Mouse (Mus musculus) midbrain, embryonic 16.5 days (tissue): ENCODE results near the gene Nmral1. TPM values are rescaled to one million over a fixed set of nuclear protein-coding genes. Genes with fewer than 3 reads are reported as not detected.

Experiments used
- ATAC-seq: fragments of 200-750 bp; cut with Nextera tagmentation; 2 replicates; pipeline ENCODE4 v1.8.0; 2017; ENCODE audit warnings: moderate TSS enrichment
- H3K27ac ChIP-seq: fragments of 300-500 bp; sonication (generic); 2 replicates; pipeline ENCODE4 v1.5.1; 2014; ENCODE audit warnings: mild to moderate bottlenecking, low read length, mixed read lengths
- H3K27me3 ChIP-seq: fragments of 300-500 bp; sonication (generic); 2 replicates; pipeline ENCODE4 v1.6.1; 2014; ENCODE audit warnings: low read depth, low read length, mixed read lengths; ENCODE audit not compliant: control insufficient read depth, insufficient read depth
- H3K36me3 ChIP-seq: fragments of 300-500 bp; sonication (generic); 2 replicates; pipeline ENCODE4 v1.6.1; 2014; ENCODE audit warnings: mild to moderate bottlenecking, low read length, moderate library complexity, mixed read lengths; ENCODE audit not compliant: control insufficient read depth, insufficient read depth
- H3K4me1 ChIP-seq: fragments of 300-500 bp; sonication (generic); 2 replicates; pipeline ENCODE4 v1.6.1; 2014; ENCODE audit warnings: mild to moderate bottlenecking, low read length, mixed read lengths; ENCODE audit not compliant: control insufficient read depth, insufficient read depth
- H3K4me2 ChIP-seq: fragments of 300-500 bp; sonication (generic); 2 replicates; pipeline ENCODE4 v1.6.1; 2014; ENCODE audit warnings: mild to moderate bottlenecking, low read length, mixed read lengths
- H3K4me3 ChIP-seq: fragments of 300-500 bp; sonication (generic); 2 replicates; pipeline ENCODE4 v1.5.1; 2014; ENCODE audit warnings: low read depth, mild to moderate bottlenecking, low read length, moderate library complexity, mixed read lengths
- H3K9ac ChIP-seq: fragments of 300-500 bp; sonication (generic); 2 replicates; pipeline ENCODE4 v1.6.1; 2014; ENCODE audit warnings: low read depth, low read length, mixed read lengths
- H3K9me3 ChIP-seq: fragments of 300-500 bp; sonication (generic); replicated peaks from 2 replicates; pipeline ENCODE4 v1.6.1; 2014; ENCODE audit warnings: mild to moderate bottlenecking, low read length, mixed read lengths; ENCODE audit not compliant: control insufficient read depth, poor library complexity, severe bottlenecking
- WGBS: fragments of 180-500 bp; shearing (Covaris S2); extraction: QIAGEN DNeasy Blood & Tissue Kit; methylation state at CpG from one replicate; pipeline ENCODE4 v1.1.7; 2014; 5-methylcytosine and 5-hydroxymethylcytosine counted together
- polyA plus RNA-seq: library from polyadenylated mRNA; unstranded; fragments of >200 nt; fragmentation: Nextera tagmentation; extraction: Ambion mirVana; gene quantifications from 2 replicates; pipeline ENCODE4 v1.2.1, GENCODE M21; 2015

Gene Nmral1
- polyA plus RNA-seq, 1 experiment from 2014 or later = 65.9 TPM

DNA sequence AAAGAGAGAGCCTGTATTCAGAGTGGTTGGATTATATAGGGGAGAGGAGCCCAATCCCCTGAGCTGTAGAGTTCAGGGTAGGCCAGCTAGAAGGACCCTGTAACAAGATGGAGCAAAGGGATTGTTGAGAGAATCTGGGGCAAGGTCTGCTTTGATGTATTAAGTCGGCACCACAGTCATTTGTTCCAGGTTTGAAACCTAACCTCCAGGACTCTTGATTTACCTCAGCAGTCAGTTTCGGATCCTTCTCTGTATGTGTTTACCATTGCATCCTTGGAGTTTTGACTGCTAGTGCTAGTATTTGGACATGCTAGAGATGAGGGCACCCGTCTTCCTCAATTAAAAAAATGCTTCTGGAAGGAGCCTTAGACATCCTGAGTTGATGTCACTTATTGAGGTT, 33.0 kb upstream of the Nmral1 start:
- no peak overlapping the region for H3K4me2 ChIP-seq
- H3K27me3 ChIP-seq = no peaks in the 10 kb centered on the region
- no peaks in the 10 kb centered on the region for H3K9me3 ChIP-seq
- no peaks in the 10 kb centered on the region for H3K36me3 ChIP-seq
- 91% methylated on average over 3 of the region's 3 CpGs for WGBS
- no peak for ATAC-seq
- H3K27ac ChIP-seq = no peak overlapping the region
- H3K4me1 ChIP-seq = no peaks in the 10 kb centered on the region; the same call in 1 of the 2 replicates
- no peak overlapping the region for H3K9ac ChIP-seq
- no peak overlapping the region for H3K4me3 ChIP-seq

DNA sequence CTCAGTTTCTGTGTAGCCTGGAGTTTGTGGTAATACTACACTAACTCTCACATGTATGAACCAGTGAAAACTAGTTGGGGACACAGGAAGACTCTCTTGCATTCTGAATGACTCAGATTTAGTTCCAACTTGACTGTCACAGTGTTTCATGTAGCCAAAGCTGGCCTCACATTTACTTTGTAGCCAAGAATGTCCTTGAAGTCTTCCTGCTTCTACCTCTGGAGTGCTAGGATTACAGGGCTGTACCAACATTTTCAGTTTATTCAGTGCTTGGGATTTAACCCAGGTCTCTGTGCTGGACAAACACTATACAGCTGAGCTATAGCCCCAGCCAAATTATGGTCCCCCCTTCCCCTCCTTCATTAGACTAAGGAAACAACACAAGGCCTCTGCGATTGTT, 23.0 kb upstream of the Nmral1 start:
- no peak for ATAC-seq
- no peak overlapping the region for H3K4me3 ChIP-seq
- no peak overlapping the region for H3K27ac ChIP-seq
- H3K27me3 ChIP-seq = no peaks in the 10 kb centered on the region
- H3K36me3 ChIP-seq = no peaks in the 10 kb centered on the region
- H3K4me2 ChIP-seq = no peak overlapping the region
- no peaks in the 10 kb centered on the region for H3K4me1 ChIP-seq
- 97% methylated on average over 1 of the region's 1 CpGs for WGBS
- no peak overlapping the region for H3K9ac ChIP-seq
- no peaks in the 10 kb centered on the region for H3K9me3 ChIP-seq

DNA sequence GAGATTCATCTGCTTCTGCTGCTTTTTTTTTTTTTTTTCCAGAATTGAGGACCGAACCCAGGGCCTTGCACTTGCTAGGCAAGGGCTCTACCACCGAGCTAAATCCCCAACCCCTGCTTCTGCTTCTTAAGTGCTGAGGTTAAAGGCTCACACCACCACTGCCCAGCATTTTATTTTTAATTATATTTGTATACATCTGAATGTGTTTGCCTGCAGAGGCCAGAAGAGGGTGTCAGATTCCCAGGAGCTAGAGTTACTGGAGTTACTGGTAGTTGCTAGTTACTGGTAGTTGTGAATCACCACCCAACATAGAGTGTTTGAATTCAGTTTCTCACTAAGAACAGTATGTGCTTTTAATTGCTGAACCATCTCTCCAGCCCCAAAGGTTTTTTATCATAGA, 20.8 kb upstream of the Nmral1 start:
- Histone ChIP-seq H3K9me3 (no peaks in the 10 kb centered on the region), H3K27me3 (no peaks in the 10 kb centered on the region), H3K9ac (no peak overlapping the region), H3K4me2 (no peak overlapping the region), H3K4me3 (no peak overlapping the region), H3K4me1 (no peaks in the 10 kb centered on the region), H3K36me3 (no peaks in the 10 kb centered on the region), H3K27ac (no peak overlapping the region)
- ATAC-seq = no peak
- 83% methylated on average over 2 of the region's 2 CpGs for WGBS

DNA sequence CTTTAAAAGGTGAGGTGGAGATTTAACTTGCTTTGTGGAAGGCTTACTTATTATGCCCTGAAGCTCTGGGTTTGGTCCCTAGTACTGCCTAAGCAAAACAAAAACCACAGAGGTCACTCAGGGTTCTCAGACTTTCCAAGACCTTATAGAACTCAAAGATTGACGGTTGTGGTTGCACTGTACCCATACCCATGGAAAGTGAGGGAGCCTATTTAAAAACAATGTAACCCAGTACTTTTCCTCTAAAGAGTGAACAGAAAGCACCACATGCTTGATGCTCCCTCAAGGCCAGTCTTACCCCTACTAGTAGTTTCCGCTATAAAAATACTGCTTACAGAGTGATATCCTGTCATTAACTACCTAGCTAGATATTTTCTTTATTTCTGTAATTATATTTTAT, 17.1 kb upstream of the Nmral1 start:
- no peak overlapping the region for H3K4me3 ChIP-seq
- WGBS = 86% methylated on average over 2 of the region's 2 CpGs
- H3K4me1 ChIP-seq = no peaks in the 10 kb centered on the region
- no peaks in the 10 kb centered on the region for H3K27me3 ChIP-seq
- H3K9me3 ChIP-seq = no peaks in the 10 kb centered on the region
- H3K27ac ChIP-seq = no peak overlapping the region
- no peak for ATAC-seq
- no peak overlapping the region for H3K9ac ChIP-seq
- no peak overlapping the region for H3K4me2 ChIP-seq
- H3K36me3 ChIP-seq = no peaks in the 10 kb centered on the region

DNA sequence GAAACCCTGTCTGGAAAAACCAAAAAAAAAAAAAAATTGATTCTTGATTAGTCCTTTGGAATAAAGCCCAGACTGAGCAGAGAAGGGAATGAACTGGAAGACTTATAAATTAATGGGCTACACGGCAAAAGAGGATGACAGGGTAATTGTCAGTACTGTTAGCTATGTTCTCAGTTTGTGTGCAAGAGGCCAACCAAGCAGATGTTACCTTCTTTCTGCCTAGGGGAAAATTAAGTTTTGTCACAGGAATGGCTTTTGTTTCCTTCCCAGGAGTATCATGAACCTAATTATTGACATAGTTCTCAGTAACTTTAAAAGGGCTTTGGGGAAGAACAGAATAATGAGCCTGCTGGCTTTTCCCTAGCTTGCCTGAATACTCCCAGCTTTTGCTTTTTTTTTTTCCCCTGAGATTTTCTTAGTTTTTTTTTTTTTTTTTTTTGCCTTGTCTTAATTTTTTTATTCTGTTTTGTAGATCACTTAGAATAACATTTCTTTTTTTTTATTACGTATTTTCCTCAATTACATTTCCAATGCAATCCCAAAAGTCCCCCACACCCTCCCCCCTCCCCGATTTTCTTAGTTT, 11.7 kb upstream of the Nmral1 start:
- no peak overlapping the region for H3K4me2 ChIP-seq
- no peaks in the 10 kb centered on the region for H3K27me3 ChIP-seq

DNA sequence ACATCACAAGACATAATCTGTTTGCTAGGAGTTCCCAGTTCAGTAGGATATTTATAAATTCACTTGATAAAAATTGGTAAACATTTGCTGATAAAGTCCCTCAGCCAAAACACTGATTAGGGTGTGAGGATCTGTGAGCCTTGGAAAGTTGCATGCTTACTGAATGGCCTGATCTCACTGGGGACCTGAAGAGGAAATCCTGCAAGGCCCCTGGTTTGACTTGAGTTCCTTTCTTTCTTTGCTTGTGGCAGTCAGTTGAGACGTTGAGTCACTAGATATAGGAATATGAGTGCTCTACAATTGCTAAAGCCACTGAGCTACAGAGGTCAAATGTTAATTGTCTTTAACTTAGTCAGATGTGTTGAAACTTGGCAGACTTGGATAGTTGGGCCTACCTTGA, 8.8 kb upstream of the Nmral1 start:
- no peak overlapping the region for H3K9ac ChIP-seq
- H3K27me3 ChIP-seq = no peaks in the 10 kb centered on the region
- H3K4me2 ChIP-seq = no peak overlapping the region
- WGBS = 86% methylated on average over 1 of the region's 1 CpGs
- H3K4me3 ChIP-seq = no peak overlapping the region
- no peak overlapping the region for H3K27ac ChIP-seq
- ATAC-seq = no peak
- H3K4me1 ChIP-seq = peaks cover 13% of the 10 kb centered on the region
- H3K36me3 ChIP-seq = no peaks in the 10 kb centered on the region
- no peaks in the 10 kb centered on the region for H3K9me3 ChIP-seq

More for the DNA sequence above, 11.7 kb upstream of the Nmral1 start:
- H3K27ac ChIP-seq = no peak overlapping the region
- ATAC-seq = no peak
- 77% methylated on average over 3 of the region's 3 CpGs for WGBS
- no peaks in the 10 kb centered on the region for H3K9me3 ChIP-seq
- H3K9ac ChIP-seq = no peak overlapping the region
- H3K36me3 ChIP-seq = no peaks in the 10 kb centered on the region
- peaks cover 13% of the 10 kb centered on the region for H3K4me1 ChIP-seq
- H3K4me3 ChIP-seq = no peak overlapping the region

DNA sequence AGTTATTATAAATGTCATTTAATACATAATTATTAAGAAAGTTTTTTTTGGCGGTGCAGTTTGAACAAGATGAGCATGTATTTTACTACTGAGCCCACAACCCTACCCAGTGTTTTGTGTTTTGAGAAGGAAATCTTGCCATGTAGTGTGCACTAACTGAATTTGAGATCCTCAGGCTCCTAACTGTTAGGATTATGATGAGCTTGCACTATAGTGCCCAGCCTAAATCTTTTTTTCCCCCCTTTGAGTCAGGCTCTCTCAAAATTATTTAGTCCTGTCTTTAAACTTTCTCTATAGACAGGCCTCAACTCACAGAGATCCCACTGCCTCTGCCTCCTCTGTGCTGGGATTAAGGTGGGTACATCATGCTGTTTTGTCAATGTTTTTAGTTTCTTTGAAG, 8.4 kb upstream of the Nmral1 start:
- no peak overlapping the region for H3K27ac ChIP-seq
- H3K4me3 ChIP-seq = no peak overlapping the region; the same call in 1 of the 2 replicates
- no peaks in the 10 kb centered on the region for H3K36me3 ChIP-seq
- H3K9ac ChIP-seq = no peak overlapping the region
- no peaks in the 10 kb centered on the region for H3K27me3 ChIP-seq
- peaks cover 13% of the 10 kb centered on the region for H3K4me1 ChIP-seq
- 96% methylated on average over 1 of the region's 1 CpGs for WGBS
- no peak overlapping the region for H3K4me2 ChIP-seq
- no peaks in the 10 kb centered on the region for H3K9me3 ChIP-seq
- no peak for ATAC-seq

DNA sequence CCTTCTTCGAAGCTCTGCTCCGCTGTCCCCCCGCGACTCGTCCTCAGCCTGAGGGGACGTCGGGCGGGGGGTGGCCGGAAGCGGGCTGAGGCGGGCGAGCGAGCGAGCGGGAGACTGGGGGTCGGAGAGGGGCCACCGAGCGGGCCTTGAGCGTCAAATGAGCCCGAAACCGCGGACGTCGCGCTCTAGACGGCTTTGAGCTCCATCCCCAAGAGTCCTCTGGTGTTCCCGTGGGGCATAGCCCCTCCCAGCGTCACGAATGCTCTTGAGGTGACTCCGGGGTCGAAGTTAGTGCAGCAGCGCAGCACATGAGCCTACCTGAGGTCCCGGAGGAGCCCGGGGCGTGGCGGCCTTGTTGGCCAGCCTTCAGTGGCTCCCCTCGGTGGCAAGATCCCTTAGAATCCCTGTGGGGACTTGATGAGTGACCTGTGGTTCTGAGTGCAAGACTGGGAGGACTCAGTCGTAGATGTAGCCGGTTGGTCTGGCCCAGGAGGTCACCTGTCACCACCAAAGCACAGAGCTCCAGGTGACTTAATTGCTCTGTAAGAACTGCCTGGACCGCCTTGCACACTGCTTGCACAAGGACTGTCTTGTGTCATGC, 7.5 kb upstream of the Nmral1 start:
- Histone ChIP-seq H3K27ac (peak overlapping the region; percentile 84), H3K4me1 (peaks cover 13% of the 10 kb centered on the region), H3K4me3 (peak overlapping the region; percentile 88), H3K9ac (peak overlapping the region; percentile 95), H3K9me3 (no peaks in the 10 kb centered on the region), H3K36me3 (no peaks in the 10 kb centered on the region), H3K4me2 (peak overlapping the region; percentile 72), H3K27me3 (no peaks in the 10 kb centered on the region)
- peak; percentile 67 for ATAC-seq
- WGBS = under 1% methylated on average over 40 of the region's 40 CpGs

DNA sequence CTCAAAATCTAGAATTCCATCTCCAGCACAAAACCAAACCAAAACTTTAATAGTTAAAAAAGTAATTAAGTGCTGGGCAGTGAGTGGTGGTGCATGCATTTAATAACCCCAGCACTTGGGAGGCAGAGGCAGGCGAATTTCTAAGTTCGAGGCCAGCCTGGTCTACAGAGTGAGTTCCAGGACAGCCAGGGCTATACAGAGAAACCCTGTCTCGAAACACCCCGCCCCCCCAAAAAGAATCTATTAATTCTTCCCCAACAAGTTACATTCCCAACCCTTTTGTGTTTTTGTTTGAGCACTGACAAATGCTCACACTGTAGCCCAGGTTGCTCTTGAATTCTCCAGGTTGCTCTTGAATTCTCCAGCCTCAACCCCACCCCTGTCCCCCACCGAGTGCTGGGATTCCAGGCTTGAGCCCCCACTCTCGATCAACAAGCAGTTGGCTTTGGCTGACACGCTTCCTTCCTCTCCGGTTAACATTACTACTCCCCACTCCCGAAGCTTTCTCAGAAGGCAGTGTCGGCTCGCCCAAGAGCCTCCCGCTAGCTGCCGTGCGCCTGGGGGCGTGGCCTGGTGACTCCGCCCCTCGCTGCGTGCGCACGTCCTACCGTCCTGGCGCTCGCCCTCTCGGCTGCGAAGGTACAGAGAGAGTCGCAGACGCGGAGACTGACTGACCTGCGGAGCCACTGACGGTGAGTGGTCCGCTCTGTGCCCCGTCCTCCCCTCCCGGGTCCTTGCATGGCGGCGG, 6.8 kb upstream of the Nmral1 start, which contains the start of gene Hmox2:
TSS of gene Hmox2 (plus strand) at position 582 of the 748 bp plus-strand sequence.
- 6% methylated on average over 35 of the region's 35 CpGs for WGBS
- H3K4me3 ChIP-seq = peak within 1 kb of the TSS; percentile 88

More for the DNA sequence above, 6.8 kb upstream of the Nmral1 start, which contains the start of gene Hmox2:
- Histone ChIP-seq H3K27ac (peak within 1 kb of the TSS; percentile 84), H3K27me3 (no peaks in the 10 kb centered on the region), H3K4me1 (peaks cover 13% of the 10 kb centered on the region), H3K36me3 (no peaks in the 10 kb centered on the region), H3K4me2 (peak within 1 kb of the TSS; percentile 72), H3K9ac (peak within 1 kb of the TSS; percentile 95), H3K9me3 (no peaks in the 10 kb centered on the region)
- peak; percentile 95 for ATAC-seq
